Mouse (Mus musculus) 3T3-L1 (cell line): Measurements from ENCODE around the gene Dusp9.

Source experiments
- DNase-seq: peaks from one replicate; pipeline ENCODE4 v3.0.0-alpha.2; 2015; ENCODE audit warnings: low read depth, low spot score

The Dusp9 gene

DNA sequence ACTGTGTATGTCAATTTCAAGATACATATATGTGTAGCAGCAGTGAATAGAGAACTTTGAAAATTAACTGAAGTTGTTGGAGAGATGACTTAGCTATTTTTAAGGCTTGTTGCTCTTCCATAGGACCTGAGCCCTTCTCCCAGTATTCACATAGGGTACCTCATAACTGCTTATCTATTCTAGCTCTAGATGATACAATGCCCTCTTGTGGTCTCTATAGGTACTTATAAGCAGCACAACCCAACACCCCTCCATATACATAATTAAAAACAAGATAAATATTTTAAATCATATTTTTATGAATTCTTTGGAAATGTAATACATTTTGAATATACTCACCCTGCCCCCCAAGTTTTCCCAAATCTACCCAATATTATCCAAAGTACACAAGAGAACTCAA lies 23.9 kb downstream of the Dusp9 start:
- DNase-seq, result peak; percentile 35

DNA sequence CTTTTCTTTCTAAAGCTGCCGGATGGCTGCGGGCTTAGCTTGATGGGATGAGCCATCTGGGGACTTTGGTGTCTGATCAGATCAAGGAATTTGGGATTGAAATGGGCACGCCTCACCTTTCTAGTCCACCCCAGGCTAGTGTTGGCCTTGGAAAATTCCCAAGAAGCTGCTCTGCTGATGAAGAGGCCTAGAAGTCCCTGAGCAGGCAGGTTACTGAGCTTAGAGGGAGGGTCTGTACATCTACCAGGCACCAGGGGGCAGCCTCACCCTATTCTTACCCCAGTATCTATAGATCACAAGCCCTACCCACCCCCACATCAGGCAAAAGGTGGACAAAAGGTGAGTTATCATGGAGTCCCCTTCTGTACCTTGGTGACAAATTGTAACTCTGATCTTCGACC lies 32.8 kb downstream of the Dusp9 start:
- DNase-seq, result peak; percentile 81

DNA sequence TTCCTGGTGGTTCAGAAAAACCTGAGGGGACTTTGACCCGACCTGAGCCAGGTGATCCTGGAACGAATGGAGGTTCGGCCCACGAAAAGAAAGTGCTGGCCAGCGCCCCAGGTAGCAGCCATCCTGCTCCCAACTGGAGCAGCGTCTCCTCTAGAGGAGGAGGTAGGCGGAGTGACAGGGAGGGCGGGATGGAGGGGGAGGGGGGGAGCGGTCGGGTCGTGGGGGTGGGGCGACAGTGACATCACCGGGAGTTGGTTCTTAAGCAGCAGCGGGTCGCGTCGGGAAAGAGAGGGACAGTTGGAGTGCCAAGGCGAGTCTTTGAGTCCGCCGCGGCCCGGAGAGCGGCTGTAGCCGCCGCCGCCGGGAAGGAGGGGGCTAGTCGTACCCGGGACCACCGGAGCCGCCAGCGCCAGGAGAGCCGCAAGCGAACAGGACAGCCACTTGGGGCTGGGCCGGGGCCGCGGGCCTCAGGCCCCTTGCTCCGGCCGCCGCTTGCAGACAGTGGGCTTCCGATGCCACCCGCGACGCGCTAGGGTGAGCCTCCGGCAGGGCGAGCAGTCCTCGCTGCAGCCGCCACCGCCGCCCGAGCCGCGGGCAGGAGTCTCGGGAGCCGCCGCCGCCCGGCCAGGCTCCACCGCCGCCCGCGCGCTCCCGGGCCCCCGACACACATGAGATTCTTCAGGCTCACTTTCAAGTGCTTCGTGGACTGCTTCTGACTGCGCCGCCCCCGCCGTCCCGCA lies 33.8 kb downstream of the Dusp9 start, which contains the start of gene Slc6a8:
TSS of gene Slc6a8 (plus strand) at position 272 of the 740 bp plus-strand sequence.
- DNase-seq, result peak; percentile 66

GRCm38 (mm10) chrX:73673619-73673967 lies 34.4 kb downstream of the Dusp9 start:
- no peak for DNase-seq

- peak; percentile 48 for DNase-seq
These were observed 34.9 kb downstream of the Dusp9 start for GRCm38 (mm10) chrX:73673968-73674661.

GRCm38 (mm10) chrX:73675231-73675630 lies 36.0 kb downstream of the Dusp9 start:
- peak; percentile 72 for DNase-seq

DNA sequence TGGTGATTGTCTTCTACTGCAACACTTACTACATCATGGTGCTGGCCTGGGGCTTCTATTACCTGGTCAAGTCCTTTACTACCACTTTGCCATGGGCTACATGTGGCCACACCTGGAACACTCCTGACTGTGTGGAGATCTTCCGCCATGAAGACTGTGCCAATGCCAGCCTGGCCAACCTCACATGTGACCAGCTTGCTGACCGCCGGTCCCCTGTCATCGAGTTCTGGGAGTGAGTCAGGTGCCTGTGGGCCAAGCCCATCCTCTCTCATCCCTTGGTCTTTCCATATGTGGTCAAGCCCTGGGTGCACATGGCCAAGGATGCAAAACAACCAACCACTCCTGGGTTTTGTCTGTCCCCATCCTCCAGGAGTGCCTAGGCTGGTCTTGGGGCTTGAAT lies 37.4 kb downstream of the Dusp9 start:
- DNase-seq, result no peak

- no peak for DNase-seq
These were observed 44.9 kb downstream of the Dusp9 start for GRCm38 (mm10) chrX:73684156-73684555.

GRCm38 (mm10) chrX:73684978-73685377 lies 45.8 kb downstream of the Dusp9 start:
- no peak for DNase-seq

- DNase-seq, result peak; percentile 83
These were observed 46.4 kb downstream of the Dusp9 start for GRCm38 (mm10) chrX:73685629-73686028.

- DNase-seq, result peak; percentile 74
These were observed 51.9 kb downstream of the Dusp9 start for GRCm38 (mm10) chrX:73690917-73691629.
